Mouse (Mus musculus) adrenal gland, postnatal 14 days (tissue): ENCODE results near the gene Mb21d2. TPM values are rescaled to one million over a fixed set of nuclear protein-coding genes. Genes with fewer than 3 reads are reported as not detected.

Experiments
- total RNA-seq: library from RNA; stranded (reverse); gene quantifications from 2 replicates; pipeline ENCODE4 v1.2.3, GENCODE M21; 2021

The Mb21d2 gene
- total RNA-seq, 1 experiment from 2014 or later = 11.8 TPM

Other genes starting within 250 kb of the Mb21d2 start
- gene Fgf12, start 176.6 kb downstream of the Mb21d2 start, total RNA-seq = 2.7 and 4.3 TPM in 2 replicates